In genomic region chr17:80060151-80060550, GRCm38 (mm10) we compare ENCODE assay signal across 8 mouse cellular contexts. TPM values are rescaled to one million over a fixed set of nuclear protein-coding genes. Genes with fewer than 3 reads are reported as not detected.
A peak's percentile ranks its signal among the peaks of the same experiment; 100 is the strongest.
DNase-seq lines count a peak whose midpoint lies in the region; ATAC-seq and TF ChIP-seq lines count a peak whose summit lies in the region.

No protein-coding gene starts in this region.

- H3K9me3 ChIP-seq in E14TG2a.4 (ENCODE audit: low read length): no peaks in the 10 kb centered on the region
- no peaks in the 10 kb centered on the region for H3K9me3 ChIP-seq in hindbrain, embryonic 16.5 days (ENCODE audit: control insufficient read depth, low read length)
- H3K9me3 ChIP-seq in liver, embryonic 15.5 days (replicated peaks): no peaks in the 10 kb centered on the region

- 11% methylated on average over 5 of the region's 5 CpGs for WGBS in hindbrain, embryonic 16.5 days
- WGBS in liver, embryonic 15.5 days (ENCODE audit: insufficient replicate concordance): 32% methylated on average over 5 of the region's 5 CpGs

- peak overlapping the region; percentile 80 for H3K4me2 ChIP-seq in hindbrain, embryonic 16.5 days (ENCODE audit: low read length)
- peak overlapping the region; percentile 82 for H3K4me2 ChIP-seq in liver, embryonic 15.5 days

- no peaks in the 10 kb centered on the region for H3K27me3 ChIP-seq in E14TG2a.4 (ENCODE audit: insufficient read depth, low read length)
- H3K27me3 ChIP-seq in hindbrain, embryonic 16.5 days (replicated peaks; ENCODE audit: control insufficient read depth, insufficient read depth, low read length): no peaks in the 10 kb centered on the region
- H3K27me3 ChIP-seq in liver, embryonic 15.5 days: no peaks in the 10 kb centered on the region

- H3K4me3 ChIP-seq in E14TG2a.4 (replicated peaks; ENCODE audit: low read length): peak overlapping the region; percentile 99
- H3K4me3 ChIP-seq in hindbrain, embryonic 16.5 days (ENCODE audit: low read length): peak overlapping the region; percentile 99
- H3K4me3 ChIP-seq in liver, embryonic 15.5 days (replicated peaks): peak overlapping the region; percentile 96

- no peak for TF ChIP-seq CTCF in E14TG2a.4 (conservative IDR thresholded peaks at IDR 0.05; ENCODE audit: low read length)

- H3K4me1 ChIP-seq in E14TG2a.4 (replicated peaks; ENCODE audit: low read depth, low read length): peaks cover 54% of the 10 kb centered on the region
- peaks cover 19% of the 10 kb centered on the region for H3K4me1 ChIP-seq in hindbrain, embryonic 16.5 days (ENCODE audit: control insufficient read depth, insufficient read depth, low read depth, low read length)
- H3K4me1 ChIP-seq in liver, embryonic 15.5 days (replicated peaks): peaks cover 49% of the 10 kb centered on the region

- DNase-seq in adipocyte (ENCODE audit: low spot score): peak; percentile 47
- no peak for DNase-seq in urinary bladder, postnatal 4 days (ENCODE audit: low spot score in 2 of 2)
- DNase-seq in thymus, postnatal 36 days: no peak
- no peak for DNase-seq in gastrocnemius, postnatal 14 days

- H3K36me3 ChIP-seq in E14TG2a.4 (ENCODE audit: insufficient read depth, low read length): peaks cover 12% of the 10 kb centered on the region
- no peaks in the 10 kb centered on the region for H3K36me3 ChIP-seq in hindbrain, embryonic 16.5 days (ENCODE audit: control insufficient read depth, insufficient read depth, low read length)
- H3K36me3 ChIP-seq in liver, embryonic 15.5 days (replicated peaks): 0 out of 2 replicates have a peak, but pooled peaks cover 7% of the 10 kb centered on the region

- intact Hi-C loops in gastrocnemius, postnatal 14 days (cut with DNase I; ENCODE audit: low total_unique reads): loop anchor here (10.0 kb wide), 1 partner anchor 75 kb away; no protein-coding TSS in a partner anchor

- H3K27ac ChIP-seq in hindbrain, embryonic 16.5 days (ENCODE audit: low read depth, low read length): no peak overlapping the region
- H3K27ac ChIP-seq in liver, embryonic 15.5 days (replicated peaks): no peak overlapping the region

- ATAC-seq in hindbrain, embryonic 16.5 days: no peak
- no peak for ATAC-seq in liver, embryonic 15.5 days (ENCODE audit: insufficient read depth)
- ATAC-seq in frontal cortex, adult (ENCODE audit: low TSS enrichment): no peak

- H3K9ac ChIP-seq in hindbrain, embryonic 16.5 days (ENCODE audit: low read depth, low read length): peak overlapping the region; percentile 26; the same call in 1 of the 2 replicates
- H3K9ac ChIP-seq in liver, embryonic 15.5 days: peak overlapping the region; percentile 98

RNA-seq across cellular contexts. Expression of gene Hnrnpll, which starts 2.0 kb away (rescaled TPM):
- 46.2 and 48.0 TPM in 2 replicates for polyA plus RNA-seq in hindbrain, embryonic 16.5 days (2015; fragmentation: Nextera tagmentation; extraction: Ambion mirVana)
- polyA plus RNA-seq in liver, embryonic 15.5 days (2015; fragmentation: Nextera tagmentation; extraction: Ambion mirVana): 21.8 and 22.7 TPM in 2 replicates
- total RNA-seq in gastrocnemius, postnatal 14 days (2021): 10 to 100 TPM; 16.7 to 17.8 TPM
